Mouse (Mus musculus) G1E (cell line): ENCODE measurements at regions not wholly inside any gene's neighbourhood (a gene's known extent, or its start where the extent isn't known, plus 50 kb on each side); places are given as distances from the start of the nearest gene placed in this dataset.

Experiments
- ATAC-seq: 2 replicates; pipeline ENCODE4 v1.8.0; 2016; ENCODE audit warnings: mild to moderate bottlenecking; ENCODE audit not compliant: insufficient number of reproducible peaks, poor library complexity, low FRiP score, severe bottlenecking; ENCODE audit errors: extremely low read depth
- DNase-seq: peaks from one replicate; pipeline ENCODE4 v3.0.0; 2012; ENCODE audit warnings: low spot score
- H3K27me3 ChIP-seq: 2 replicates; pipeline ENCODE4 v1.6.1; 2012; ENCODE audit warnings: mild to moderate bottlenecking, low read length, inconsistent platforms; ENCODE audit not compliant: insufficient read depth
- H3K36me3 ChIP-seq: replicated peaks from 2 replicates; pipeline ENCODE3; 2012; ENCODE audit warnings: mild to moderate bottlenecking, inconsistent platforms
- H3K4me1 ChIP-seq: 2 replicates; pipeline ENCODE4 v1.6.1; 2012; ENCODE audit warnings: low read depth, low read length, inconsistent platforms, mixed read lengths; ENCODE audit not compliant: insufficient read depth
- H3K4me3 ChIP-seq: 2 replicates; pipeline ENCODE4 v1.5.1; 2012; ENCODE audit warnings: low read depth, mild to moderate bottlenecking, inconsistent platforms, low read length, moderate library complexity, mixed read lengths
- H3K9me3 ChIP-seq: replicated peaks from 2 replicates; pipeline ENCODE4 v1.6.1; 2012; ENCODE audit warnings: inconsistent platforms
- CTCF ChIP-seq: IDR thresholded peaks from 2 replicates; pipeline ENCODE4 v1.5.1; 2012; ENCODE audit warnings: low read depth, low read length, inconsistent platforms, mixed read lengths
- GATA1 ChIP-seq: IDR thresholded peaks from 2 replicates; pipeline ENCODE4 v1.6.1; 2012; ENCODE audit warnings: borderline replicate concordance, low read length, inconsistent platforms, mixed read lengths
- GATA2 ChIP-seq: IDR thresholded peaks from 2 replicates; pipeline ENCODE4 v1.6.1; 2012; ENCODE audit warnings: low read depth, low read length, inconsistent platforms, borderline replicate concordance
- POLR2AphosphoS5 ChIP-seq: IDR thresholded peaks from 2 replicates; pipeline ENCODE4 v1.6.1; 2012; ENCODE audit warnings: low read depth, low read length, inconsistent platforms; ENCODE audit not compliant: insufficient replicate concordance
- TAL1 ChIP-seq: conservative IDR thresholded peaks from 2 replicates; pipeline ENCODE4 v1.6.1; 2012; ENCODE audit warnings: low read depth, low read length, inconsistent platforms, mixed read lengths

DNA sequence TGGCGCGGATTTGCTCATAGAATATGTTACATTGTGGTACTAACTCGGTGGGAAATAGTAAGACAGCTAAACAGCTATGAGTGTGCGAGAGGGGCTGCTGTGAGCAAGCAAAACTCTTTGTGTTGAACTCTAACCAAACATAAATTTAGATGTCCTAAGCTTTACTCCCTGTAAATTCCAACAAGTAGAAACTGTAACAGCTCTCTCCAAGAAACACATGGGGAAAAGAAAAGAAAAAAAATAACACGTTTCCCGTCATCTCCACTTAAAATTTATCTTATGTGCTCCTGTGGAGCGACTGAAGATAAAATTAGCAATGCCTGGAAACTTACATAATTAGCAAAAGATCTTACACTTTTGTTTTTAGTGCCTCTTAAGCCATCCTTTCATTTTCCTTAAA, 226.2 kb upstream of the Gcfc2 start:
- Histone ChIP-seq H3K9me3 (peaks cover 17% of the 10 kb centered on the region), H3K4me3 (no peak overlapping the region), H3K27me3 (no peaks in the 10 kb centered on the region), H3K4me1 (no peaks in the 10 kb centered on the region), H3K36me3 (no peaks in the 10 kb centered on the region)
- no peak for DNase-seq
- TF ChIP-seq GATA1: no peak
- TF ChIP-seq CTCF: no peak
- no peak for TF ChIP-seq POLR2AphosphoS5
- TF ChIP-seq GATA2: no peak
- no peak for TF ChIP-seq TAL1
- ATAC-seq: no peak

- Histone ChIP-seq H3K27me3 (no peaks in the 10 kb centered on the region), H3K4me3 (no peak overlapping the region), H3K4me1 (no peaks in the 10 kb centered on the region), H3K36me3 (no peaks in the 10 kb centered on the region), H3K9me3 (peaks cover 15% of the 10 kb centered on the region)
- DNase-seq (no peak), ATAC-seq (no peak)
- no peak for TF ChIP-seq POLR2AphosphoS5
- no peak for TF ChIP-seq GATA1
- TF ChIP-seq TAL1: no peak
- no peak for TF ChIP-seq CTCF
- no peak for TF ChIP-seq GATA2
Measured at GRCm38 (mm10) chr6:81698173-81698572, 225.3 kb upstream of the Gcfc2 start.

DNA sequence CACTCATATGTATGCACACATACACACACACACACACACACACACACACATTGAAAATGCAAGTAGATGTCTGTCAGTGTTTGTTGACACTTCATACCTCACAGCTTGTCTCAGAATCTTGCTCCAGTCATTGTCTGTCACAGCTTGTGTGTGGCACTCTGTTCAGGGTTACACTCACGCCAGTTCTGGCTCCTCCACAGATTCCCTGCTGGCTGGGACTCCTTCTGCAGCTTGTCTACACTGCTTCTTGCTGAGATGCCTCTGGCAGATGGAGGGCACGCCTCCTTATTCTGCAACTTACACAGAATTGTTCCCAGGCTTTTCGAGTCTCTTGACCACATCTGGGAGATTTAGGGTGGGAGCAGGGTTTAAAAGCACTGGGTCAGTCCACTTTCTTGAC, 208.6 kb upstream of the Gcfc2 start:
- Histone ChIP-seq H3K4me3 (no peak overlapping the region), H3K36me3 (no peaks in the 10 kb centered on the region), H3K9me3 (peaks cover 33% of the 10 kb centered on the region), H3K27me3 (no peaks in the 10 kb centered on the region), H3K4me1 (no peaks in the 10 kb centered on the region)
- no peak for DNase-seq
- ATAC-seq: no peak
- TF ChIP-seq TAL1 (no peak), POLR2AphosphoS5 (no peak), GATA2 (no peak), GATA1 (no peak), CTCF (no peak)

- Histone ChIP-seq H3K36me3 (no peaks in the 10 kb centered on the region), H3K4me1 (no peaks in the 10 kb centered on the region), H3K9me3 (peaks cover 32% of the 10 kb centered on the region), H3K4me3 (no peak overlapping the region), H3K27me3 (no peaks in the 10 kb centered on the region)
- DNase-seq (no peak), ATAC-seq (no peak)
- TF ChIP-seq GATA2 (no peak), POLR2AphosphoS5 (no peak), TAL1 (no peak), CTCF (no peak), GATA1 (no peak)
Measured at GRCm38 (mm10) chr6:81716371-81716770, 207.1 kb upstream of the Gcfc2 start.

- no peaks in the 10 kb centered on the region for H3K36me3 ChIP-seq
- H3K4me3 ChIP-seq: no peak overlapping the region
- H3K9me3 ChIP-seq: peaks cover 23% of the 10 kb centered on the region
- no peaks in the 10 kb centered on the region for H3K4me1 ChIP-seq
- no peaks in the 10 kb centered on the region for H3K27me3 ChIP-seq
- no peak; the same call in 1 of the 2 replicates for ATAC-seq
- no peak for DNase-seq
- TF ChIP-seq POLR2AphosphoS5: no peak
- no peak for TF ChIP-seq GATA1
Measured at GRCm38 (mm10) chr6:81724601-81725545, 198.6 kb upstream of the Gcfc2 start.

GRCm38 (mm10) chr6:81731631-81732030, 191.8 kb upstream of the Gcfc2 start:
- Histone ChIP-seq H3K4me1 (no peaks in the 10 kb centered on the region), H3K4me3 (no peak overlapping the region), H3K9me3 (peaks cover 29% of the 10 kb centered on the region), H3K27me3 (no peaks in the 10 kb centered on the region), H3K36me3 (no peaks in the 10 kb centered on the region)
- DNase-seq (no peak), ATAC-seq (no peak)
- no peak for TF ChIP-seq GATA1
- TF ChIP-seq TAL1: no peak
- TF ChIP-seq GATA2: no peak
- TF ChIP-seq CTCF: no peak
- TF ChIP-seq POLR2AphosphoS5: no peak
